Mouse (Mus musculus) layer of hippocampus, postnatal 10 days (tissue): Measurements from ENCODE around the gene Mfsd9. TPM values are rescaled to one million over a fixed set of nuclear protein-coding genes. Genes with fewer than 3 reads are reported as not detected.
"Not testable (repeated sequence)": the region's sequence is repeated elsewhere in the genome, so short reads cannot be mapped to it uniquely, and the experiment has no call there.

ENCODE experiments used
- DNase-seq, 2 experiments: peaks; one replicate each; pipeline ENCODE4 v3.0.0; 2021; ENCODE audit warnings: low spot score in 2 of 2
- total RNA-seq, 2 experiments: library from RNA; stranded (reverse); gene quantifications; 2 replicates each; pipeline ENCODE4 v1.2.3; 2021

Mfsd9 gene
- total RNA-seq, 2 experiments from 2014 or later: 7.8 to 9.2 TPM

DNA sequence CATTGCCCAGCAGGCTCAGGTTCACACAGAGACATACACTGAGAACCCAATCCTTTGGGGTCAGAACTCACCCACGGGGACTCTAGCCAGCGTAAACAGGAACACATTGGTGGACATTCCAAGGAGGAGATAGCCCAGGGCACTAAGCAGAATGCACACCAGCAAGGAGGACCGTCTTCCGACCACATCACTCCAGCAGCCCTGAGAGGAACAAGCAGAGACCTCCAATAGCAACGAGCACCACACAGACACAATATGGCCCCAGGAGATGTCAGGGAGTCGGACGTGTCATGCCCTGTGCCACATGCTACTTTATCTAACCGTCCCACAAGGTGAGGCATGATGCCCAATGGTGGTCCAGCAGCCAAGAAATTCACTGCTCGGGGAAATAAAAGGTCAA, 6.2 kb downstream of the Mfsd9 start:
- no peak for DNase-seq

- no peak for DNase-seq
Observed at GRCm38 (mm10) chr1:40783450-40783849, 7.0 kb downstream of the Mfsd9 start.

- DNase-seq: no peak
Observed at GRCm38 (mm10) chr1:40776763-40777162, 13.7 kb downstream of the Mfsd9 start.

- no peak for DNase-seq
Observed at GRCm38 (mm10) chr1:40776102-40776501, 14.4 kb downstream of the Mfsd9 start.

DNA sequence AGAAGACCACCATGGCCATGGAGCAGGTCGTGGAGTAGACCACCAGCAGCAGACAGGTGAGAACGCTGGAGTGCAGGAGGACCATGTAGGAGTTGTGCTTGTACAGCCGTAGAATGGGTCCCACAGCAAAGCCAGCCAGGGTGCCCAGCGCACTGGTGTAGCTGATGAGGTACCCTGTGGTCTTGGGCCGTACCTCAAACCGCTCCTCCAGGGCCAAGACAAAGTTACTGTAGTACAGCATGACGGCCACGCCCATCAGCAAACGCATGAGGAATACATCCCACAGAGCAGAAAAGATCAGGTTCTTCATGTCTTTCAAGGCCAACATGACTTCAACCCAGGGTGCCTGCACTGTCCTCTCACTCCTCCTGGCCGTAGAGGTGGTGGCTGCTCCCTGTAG, 16.4 kb downstream of the Mfsd9 start:
- no peak for DNase-seq

- DNase-seq: no peak
Observed at GRCm38 (mm10) chr1:40773234-40773633, 17.3 kb downstream of the Mfsd9 start.

- DNase-seq: no peak
Observed at GRCm38 (mm10) chr1:40771196-40771970, 19.1 kb downstream of the Mfsd9 start.

- no peak for DNase-seq
Observed at GRCm38 (mm10) chr1:40769331-40769894, 21.1 kb downstream of the Mfsd9 start.

DNA sequence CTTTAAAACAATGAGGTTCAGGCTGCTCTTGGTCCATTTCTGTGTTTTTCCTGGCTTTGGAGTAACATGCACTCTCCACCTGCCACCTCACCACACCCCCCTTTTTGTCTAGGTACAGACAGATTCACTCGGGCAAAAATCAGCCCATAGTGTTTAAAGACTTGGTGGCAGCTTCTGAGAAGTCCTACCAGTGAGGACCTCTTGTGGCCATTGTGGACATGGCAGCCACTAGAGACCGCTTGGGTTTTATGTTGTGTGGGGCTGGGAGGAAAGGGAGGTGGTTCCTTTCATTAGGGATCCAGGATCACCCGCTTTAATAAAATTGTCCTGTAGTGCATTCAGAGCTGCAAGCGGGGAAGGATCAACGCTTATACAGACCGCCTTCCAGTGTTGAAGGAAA, 21.9 kb downstream of the Mfsd9 start:
- peak; percentile 56 to 64 for DNase-seq

DNA sequence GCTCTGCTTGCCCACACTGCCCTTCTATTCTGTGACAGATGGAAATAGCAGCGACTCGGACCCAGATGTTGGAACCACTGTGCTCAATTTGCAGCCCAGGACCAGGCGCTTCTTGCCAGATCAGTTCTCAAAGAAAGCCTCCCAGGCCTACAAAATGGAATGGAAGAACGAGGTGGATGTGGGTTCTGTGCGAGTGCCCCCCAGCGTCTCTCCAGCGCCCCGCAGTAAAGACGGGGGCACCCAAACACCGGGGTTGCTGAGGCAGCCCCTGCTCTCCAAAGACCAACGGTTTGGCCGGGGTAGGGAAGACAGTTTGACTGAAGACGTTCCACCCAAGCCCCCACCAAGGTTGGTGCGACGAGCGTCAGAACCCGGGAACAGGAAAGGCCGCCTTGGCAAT, 22.9 kb downstream of the Mfsd9 start:
- no peak for DNase-seq

- DNase-seq: no peak
Observed at GRCm38 (mm10) chr1:40765521-40765920, 25.0 kb downstream of the Mfsd9 start.

GRCm38 (mm10) chr1:40764701-40765275, 25.7 kb downstream of the Mfsd9 start:
- no peak for DNase-seq

DNA sequence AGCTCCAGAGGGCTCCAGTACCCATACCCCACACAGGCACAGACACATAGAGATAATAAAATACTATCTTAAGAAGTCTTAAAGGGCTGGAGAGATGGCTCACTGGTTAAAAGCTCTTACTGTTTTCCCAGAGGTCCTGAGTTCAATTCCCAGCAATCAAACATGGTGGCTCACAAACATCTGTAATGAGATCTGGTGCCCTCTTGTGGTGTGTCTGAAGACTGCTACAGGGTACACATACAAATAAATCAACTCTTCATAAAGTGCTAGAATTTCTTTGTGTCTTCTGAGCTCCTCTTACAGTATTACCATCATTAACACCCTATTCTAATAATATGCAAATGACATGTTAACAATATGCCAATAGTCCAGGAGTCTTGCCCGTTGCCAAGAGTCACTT, 26.4 kb downstream of the Mfsd9 start:
- DNase-seq: no peak

GRCm38 (mm10) chr1:40759751-40760445, 30.6 kb downstream of the Mfsd9 start:
- DNase-seq: no peak

DNA sequence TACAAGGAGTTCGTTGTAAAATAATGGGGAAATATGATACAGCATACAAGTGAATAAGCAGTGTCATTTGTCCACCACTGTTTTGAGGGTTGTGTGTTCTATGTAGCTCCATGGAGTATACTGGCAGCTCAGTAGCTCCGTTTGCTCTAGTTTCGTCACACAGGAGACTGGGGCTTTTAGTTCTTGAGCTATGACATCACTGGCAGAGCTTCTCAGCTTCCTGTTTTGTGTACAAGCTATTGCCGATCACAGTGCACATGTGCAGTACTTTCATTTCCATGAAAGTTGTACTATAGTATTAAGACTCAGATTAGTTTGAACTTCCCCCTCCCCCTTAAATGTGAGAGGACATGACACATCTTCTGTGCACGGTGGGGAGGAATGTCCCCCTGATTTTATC, 44.4 kb downstream of the Mfsd9 start:
- no peak for DNase-seq

GRCm38 (mm10) chr1:40740739-40741138, 49.7 kb downstream of the Mfsd9 start:
- DNase-seq: no peak

DNA sequence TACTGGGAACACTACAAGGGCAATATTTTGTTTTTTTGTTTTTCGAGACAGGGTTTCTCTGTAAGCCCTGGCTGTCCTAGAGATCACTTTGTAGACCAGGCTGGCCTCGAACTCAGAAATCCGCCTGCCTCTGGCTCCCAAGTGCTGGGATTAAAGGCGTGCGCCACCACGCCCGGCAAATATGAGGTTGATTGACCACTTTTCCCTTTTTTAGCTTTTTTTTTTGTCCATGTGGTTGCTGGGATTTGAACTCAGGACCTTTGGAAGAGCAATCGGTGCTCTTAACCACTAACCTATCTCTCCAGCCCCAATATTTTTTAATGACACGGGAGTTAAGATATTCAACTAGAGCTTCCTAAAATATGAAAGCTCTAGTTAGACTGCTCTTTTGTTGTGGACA, 52.2 kb downstream of the Mfsd9 start:
- DNase-seq: not testable (repeated sequence)

DNA sequence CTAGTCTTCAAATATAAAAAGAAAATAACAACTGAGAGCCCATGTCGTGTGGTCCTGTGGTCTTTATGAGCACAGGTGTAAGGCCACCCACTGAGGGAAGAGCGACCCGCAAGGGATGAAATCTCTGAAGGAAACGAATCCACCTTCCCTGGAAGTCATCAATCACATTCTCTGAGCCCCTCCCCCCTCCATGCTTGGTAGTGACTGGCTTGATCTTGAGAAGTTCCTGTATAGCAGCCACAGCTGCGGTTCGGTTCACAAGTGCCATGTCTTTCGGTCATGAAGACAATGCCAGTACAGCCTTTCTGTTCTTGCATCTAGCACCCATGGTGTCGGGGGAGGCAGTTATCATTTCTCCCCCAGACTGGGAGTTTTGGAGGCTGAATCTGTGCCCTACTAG, 52.8 kb downstream of the Mfsd9 start:
- no peak for DNase-seq

DNA sequence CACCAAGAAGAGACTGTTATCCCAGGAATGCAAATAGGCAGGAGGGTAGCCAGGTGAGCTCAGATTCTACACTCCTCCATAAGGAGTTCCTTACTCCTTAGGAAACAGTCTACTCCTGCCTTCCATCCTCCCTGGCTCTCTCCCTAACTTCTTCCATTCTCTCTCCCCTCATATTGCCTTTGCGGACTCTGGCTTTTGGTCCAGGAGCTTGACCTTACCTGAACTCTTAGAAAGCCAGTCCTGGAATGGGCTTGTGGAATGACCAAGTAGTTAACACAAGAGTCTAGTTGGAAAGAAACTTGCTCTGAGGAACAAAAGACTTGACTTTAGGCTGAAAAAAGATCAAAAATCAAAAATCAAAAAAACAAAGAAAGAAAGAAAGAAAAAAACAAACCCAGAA, 61.9 kb downstream of the Mfsd9 start:
- DNase-seq: no peak

- DNase-seq: no peak
Observed at GRCm38 (mm10) chr1:40727404-40727803, 63.1 kb downstream of the Mfsd9 start.

DNA sequence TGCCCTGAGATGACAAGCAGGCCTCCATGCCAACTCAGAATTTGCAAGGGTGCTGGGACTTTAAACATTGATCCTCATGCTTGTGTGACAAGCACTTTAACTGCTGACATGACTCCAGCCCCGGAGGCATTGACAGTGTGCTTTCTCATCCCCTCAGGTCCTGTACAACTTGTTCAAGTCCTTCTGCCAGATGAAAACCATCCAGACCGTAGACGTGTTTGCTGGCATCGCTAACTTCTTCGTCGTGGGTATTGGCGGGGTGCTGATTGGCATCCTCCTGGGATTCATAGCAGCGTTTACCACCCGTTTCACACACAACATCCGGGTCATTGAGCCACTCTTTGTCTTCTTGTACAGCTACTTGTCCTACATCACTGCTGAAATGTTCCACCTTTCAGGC, 64.4 kb downstream of the Mfsd9 start:
- DNase-seq: no peak
